ENCODE assay signal across 8 mouse cellular contexts in the genomic region with DNA sequence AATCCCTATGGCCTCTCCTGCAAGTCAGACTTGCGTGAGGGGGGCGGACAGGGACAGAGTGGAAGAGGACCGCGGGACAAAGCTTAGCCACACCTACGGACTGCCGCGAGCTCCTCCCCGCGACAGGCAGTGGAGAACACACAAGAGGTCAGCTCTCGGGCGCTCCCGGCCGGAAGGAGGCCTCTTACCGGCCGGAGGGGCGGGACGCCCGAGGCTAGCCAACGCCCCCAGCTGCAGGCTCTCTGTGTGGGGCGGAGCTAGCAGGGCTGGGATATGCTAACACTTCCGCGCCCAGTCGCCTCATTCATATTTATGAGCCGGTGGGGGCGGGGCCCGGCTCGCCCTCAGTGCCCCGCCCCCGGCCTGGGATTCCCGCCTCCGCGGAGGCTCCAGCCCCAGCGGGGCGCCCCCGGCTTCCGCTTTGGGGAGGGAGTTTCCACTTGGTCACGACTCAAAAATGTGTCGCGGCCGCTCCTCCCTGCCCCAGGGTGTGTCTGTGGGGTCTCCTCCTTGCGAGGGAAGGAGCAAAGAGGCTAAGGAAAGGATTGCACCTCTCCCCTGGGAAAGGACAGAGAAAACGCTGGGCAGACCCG. TPM values are rescaled to one million over a fixed set of nuclear protein-coding genes. Genes with fewer than 3 reads are reported as not detected.
DNase-seq lines count a peak whose midpoint lies in the region; ATAC-seq lines count a peak whose summit lies in the region.

No protein-coding gene starts in this region.

- WGBS in hindbrain, embryonic 12.5 days: under 1% methylated on average over 39 of the region's 43 CpGs

- no peaks in the 10 kb centered on the region for H3K27me3 ChIP-seq in hindbrain, embryonic 12.5 days

- H3K4me1 ChIP-seq in hindbrain, embryonic 12.5 days: peaks cover 13% of the 10 kb centered on the region

- H3K4me2 ChIP-seq in hindbrain, embryonic 12.5 days (replicated peaks): peak overlapping the region; percentile 65

- peak; percentile 99 for DNase-seq in NIH3T3 (ENCODE audit: low read depth)
- peak; percentile 92 to 96 for DNase-seq in cerebellum, postnatal 10 days
- DNase-seq in frontal cortex, postnatal 10 days (ENCODE audit: low spot score in 2 of 2): peak; percentile 87 to 88
- peak; percentile 80 to 87 for DNase-seq in layer of hippocampus, postnatal 14 days (ENCODE audit: low spot score in 2 of 2)
- peak; percentile 99 for DNase-seq in lung, postnatal 14 days
- DNase-seq in retina, adult 2 months (ENCODE audit: low read depth, low spot score): peak; percentile 94
- DNase-seq in thymus, postnatal 36 days: peak; percentile 95 to 96

- ATAC-seq in hindbrain, embryonic 12.5 days (ENCODE audit: low FRiP score): peak; percentile 98

- H3K27ac ChIP-seq in hindbrain, embryonic 12.5 days: peak overlapping the region; percentile 86

- H3K9me3 ChIP-seq in hindbrain, embryonic 12.5 days (replicated peaks): no peaks in the 10 kb centered on the region

- H3K36me3 ChIP-seq in hindbrain, embryonic 12.5 days: peaks cover 6% of the 10 kb centered on the region

- H3K4me3 ChIP-seq in hindbrain, embryonic 12.5 days: peak overlapping the region; percentile 47

- H3K9ac ChIP-seq in hindbrain, embryonic 12.5 days: peak overlapping the region; percentile 63

RNA-seq across cellular contexts. Expression of a gene that starts 7.9 kb away (rescaled TPM):
- polyA plus RNA-seq in hindbrain, embryonic 12.5 days (2016; fragmentation: Nextera tagmentation; extraction: Ambion mirVana): 34.0 and 34.3 TPM in 2 replicates
- total RNA-seq in layer of hippocampus, postnatal 14 days (2021): 10 to 100 TPM; 19.8 to 30.5 TPM

RNA-seq across cellular contexts. Expression of a gene that starts 27.0 kb away (rescaled TPM):
- polyA plus RNA-seq in hindbrain, embryonic 12.5 days (2016; fragmentation: Nextera tagmentation; extraction: Ambion mirVana): 13.1 and 13.8 TPM in 2 replicates
- 1 to 10 TPM; 3.2 to 4.5 TPM for total RNA-seq in layer of hippocampus, postnatal 14 days (2021)

RNA-seq across cellular contexts. Expression of a gene that starts 38.2 kb away (rescaled TPM):
- 112 and 119 TPM in 2 replicates for polyA plus RNA-seq in hindbrain, embryonic 12.5 days (2016; fragmentation: Nextera tagmentation; extraction: Ambion mirVana)
- 10 to 100 TPM; 69.5 to 80.1 TPM for total RNA-seq in layer of hippocampus, postnatal 14 days (2021)

RNA-seq across cellular contexts. Expression of a gene that starts 45.0 kb away (rescaled TPM):
- polyA plus RNA-seq in hindbrain, embryonic 12.5 days (2016; fragmentation: Nextera tagmentation; extraction: Ambion mirVana): 25.8 and 36.5 TPM in 2 replicates
- 10 to 100 TPM; 24.0 to 24.2 TPM for total RNA-seq in layer of hippocampus, postnatal 14 days (2021)

RNA-seq across cellular contexts. Expression of a gene that starts 53.1 kb away (rescaled TPM):
- polyA plus RNA-seq in hindbrain, embryonic 12.5 days (2016; fragmentation: Nextera tagmentation; extraction: Ambion mirVana): 16.3 and 18.0 TPM in 2 replicates
- total RNA-seq in layer of hippocampus, postnatal 14 days (2021): 1 to 10 TPM; 6.4 to 9.0 TPM

Comparison
In these comparisons a context has a peak if more than half of its experiments do, and no peak if none do; other contexts are left out.
1. Peak in every context shown above with its lines: DNase-seq, ATAC-seq, H3K4me3 ChIP-seq and H3K27ac ChIP-seq.